Mouse (Mus musculus): ENCODE measurements around the gene Polr2c.
"Not testable (repeated sequence)": the region's sequence is repeated elsewhere in the genome, so short reads cannot be mapped to it uniquely, and the experiment has no call there.

Polr2c gene

GRCm38 (mm10) chr8:94838600-94838999 is 18.6 kb upstream of the Polr2c start:
- DNase-seq (ENCODE audit: low read depth) = no peak

GRCm38 (mm10) chr8:94841183-94841582 is 16.1 kb upstream of the Polr2c start:
- no peak for DNase-seq (ENCODE audit: low read depth)

DNA sequence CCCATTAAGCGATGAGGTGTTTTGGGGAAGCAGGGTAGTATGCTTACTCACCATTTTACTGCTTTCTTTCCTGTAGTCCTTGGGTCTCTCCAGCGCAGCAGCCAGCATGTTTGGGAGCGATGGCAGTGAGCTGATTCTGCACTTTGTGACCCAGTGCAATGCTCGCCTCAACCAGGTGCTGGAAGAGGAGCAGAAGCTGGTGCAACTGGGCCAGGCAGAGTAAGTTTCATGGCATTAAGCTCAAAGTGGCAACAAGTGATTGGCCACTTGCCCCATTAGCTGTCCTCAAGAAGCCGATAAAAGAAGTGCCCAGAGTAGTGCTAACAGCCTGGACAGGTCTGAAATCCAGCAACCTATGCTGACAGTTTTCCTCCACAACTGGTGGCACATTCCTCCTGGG is 7.2 kb upstream of the Polr2c start:
- DNase-seq (ENCODE audit: low read depth) = no peak

DNA sequence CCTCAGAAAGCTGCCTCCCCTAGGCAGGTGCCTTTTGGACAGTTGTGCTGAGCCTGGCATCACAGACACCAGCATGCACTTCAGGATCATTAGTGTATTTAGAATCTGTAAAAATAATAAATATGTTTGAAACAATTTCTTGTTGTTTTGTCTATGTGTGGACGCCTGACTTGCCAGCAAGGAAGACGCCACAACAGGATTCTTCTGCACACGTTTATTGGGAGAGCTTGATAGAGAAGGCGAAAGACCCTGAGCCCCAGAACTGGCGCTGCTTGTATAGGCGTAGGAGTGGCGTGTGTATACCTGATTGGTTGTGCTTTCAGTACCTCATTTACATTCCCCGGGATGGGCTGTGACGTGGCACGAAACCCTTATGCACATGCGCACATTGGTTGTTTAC is 2.5 kb upstream of the Polr2c start:
- not testable (repeated sequence) for DNase-seq (ENCODE audit: low read depth)

DNA sequence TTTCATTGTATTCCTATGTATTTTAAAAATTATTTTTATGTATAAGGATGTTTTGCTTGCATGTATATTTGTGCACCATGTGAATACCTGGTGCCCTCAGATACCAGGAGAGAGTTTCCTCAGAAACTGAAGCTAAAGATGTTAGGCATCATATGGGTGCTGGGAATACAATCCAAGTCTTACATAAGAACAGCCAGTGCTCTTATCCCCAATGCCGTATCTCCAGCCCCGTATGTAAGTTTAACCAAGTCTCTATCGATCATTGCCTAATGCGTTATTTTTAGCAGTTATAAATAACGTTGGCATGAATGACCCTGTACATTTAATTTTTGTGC is 272 bp upstream of the Polr2c start:
- DNase-seq (ENCODE audit: low read depth) = no peak

DNA sequence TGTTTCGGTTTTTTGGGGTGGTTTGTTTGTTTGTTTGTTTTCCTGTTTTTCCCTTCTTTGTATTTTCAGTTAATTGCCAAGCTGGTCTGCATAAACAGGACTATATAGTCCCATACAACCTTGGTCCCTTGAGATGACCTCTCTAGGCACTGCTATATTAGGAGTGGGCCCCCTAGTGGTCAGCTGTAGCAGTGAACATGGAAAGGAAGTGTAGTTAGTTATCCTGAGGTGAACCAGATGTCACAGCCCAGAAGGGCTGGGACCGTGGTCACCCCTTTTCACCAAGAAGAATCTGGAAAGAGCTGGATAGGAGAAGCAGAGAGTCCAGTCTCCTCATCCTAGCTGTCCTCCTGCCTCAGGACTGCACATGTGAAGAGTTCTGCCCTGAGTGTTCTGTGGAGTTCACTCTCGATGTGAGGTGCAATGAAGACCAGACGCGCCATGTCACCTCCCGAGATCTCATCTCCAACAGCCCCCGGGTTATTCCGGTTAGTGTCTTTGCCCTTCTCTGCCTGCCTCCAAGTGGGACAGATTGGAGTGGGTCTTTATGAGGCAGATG is 4.2 kb downstream of the Polr2c start:
- no peak for DNase-seq (ENCODE audit: low read depth)

GRCm38 (mm10) chr8:94862487-94863220 is 5.4 kb downstream of the Polr2c start:
- DNase-seq (ENCODE audit: low read depth) = no peak

DNA sequence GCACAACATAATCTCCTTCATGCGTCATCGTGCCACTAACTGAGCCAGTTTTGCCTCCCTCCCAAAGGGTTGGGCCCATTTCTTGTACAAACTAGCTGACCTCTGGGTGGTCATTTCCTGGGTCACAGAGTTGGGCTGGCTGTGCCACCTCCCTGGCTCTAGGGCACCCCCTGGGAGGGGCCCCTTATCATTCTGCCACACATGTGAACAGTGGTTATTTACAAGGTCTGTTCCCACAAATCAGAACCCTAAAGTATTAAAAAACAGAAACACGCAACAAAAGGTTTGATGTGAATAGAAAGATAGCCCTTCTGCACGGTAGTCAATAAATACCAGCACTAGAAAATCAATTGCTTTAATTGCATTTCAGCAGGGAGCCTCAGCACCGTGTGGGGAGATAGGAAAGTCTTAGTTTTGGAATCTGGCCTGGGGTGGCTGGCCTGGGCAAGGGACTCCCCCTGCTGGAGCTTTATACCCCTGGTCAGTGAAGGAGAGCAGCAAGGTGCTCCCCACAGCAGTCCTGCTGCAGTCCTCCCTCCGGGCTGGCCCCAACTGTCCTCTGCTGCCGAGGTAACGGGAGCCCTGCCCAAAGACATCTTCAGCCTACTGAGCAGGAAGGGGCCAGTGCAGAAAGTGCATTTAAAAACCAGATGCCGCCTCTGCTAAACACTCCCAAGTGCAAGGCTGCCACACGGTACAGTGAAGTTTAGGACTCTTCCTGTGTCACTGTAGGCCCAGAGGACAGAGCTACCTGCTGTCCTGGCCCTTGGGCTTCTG is 6.8 kb downstream of the Polr2c start:
- no peak for DNase-seq (ENCODE audit: low read depth)

DNA sequence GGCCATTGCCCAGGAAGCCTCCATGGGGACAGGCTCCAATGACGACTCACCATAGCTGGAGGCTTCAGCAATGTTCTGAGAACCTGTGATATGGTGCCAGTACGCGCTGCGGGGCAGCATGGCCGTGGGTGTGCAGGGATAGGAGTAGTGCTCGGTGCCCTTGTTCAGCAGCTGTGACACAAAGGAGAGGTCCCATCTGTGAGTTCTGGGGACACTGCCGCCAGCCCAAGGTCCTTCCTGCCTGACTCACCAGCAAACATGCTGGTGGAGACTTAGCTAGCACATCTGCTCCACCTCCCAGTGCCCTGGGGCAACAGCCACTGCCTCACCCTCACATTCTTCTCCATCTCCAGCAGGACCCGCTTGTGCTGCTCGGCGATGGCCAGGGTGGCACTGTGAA is 8.0 kb downstream of the Polr2c start:
- no peak for DNase-seq (ENCODE audit: low read depth)

DNA sequence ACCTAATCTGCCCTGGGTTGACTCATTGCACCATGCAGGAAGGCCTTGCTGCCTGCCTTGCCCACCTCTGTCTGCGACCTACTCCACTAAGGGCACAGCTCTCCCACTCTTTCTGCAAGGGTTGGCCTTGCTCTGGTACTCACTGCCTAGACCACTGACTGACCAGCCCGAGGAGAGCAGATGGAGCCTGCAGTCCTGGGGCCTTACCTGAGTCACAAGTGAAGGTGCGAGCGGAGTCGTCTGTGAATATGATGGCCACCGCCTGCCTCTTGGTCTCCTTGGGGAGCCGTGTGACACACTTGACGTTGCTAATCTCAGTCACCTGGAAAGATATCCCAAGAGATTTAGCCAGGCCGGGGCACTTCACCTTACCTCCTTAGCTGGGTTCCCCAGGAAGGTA is 9.7 kb downstream of the Polr2c start:
- no peak for DNase-seq (ENCODE audit: low read depth)

- no peak for DNase-seq (ENCODE audit: low read depth)
Measured at GRCm38 (mm10) chr8:94869146-94869545, 11.9 kb downstream of the Polr2c start.

DNA sequence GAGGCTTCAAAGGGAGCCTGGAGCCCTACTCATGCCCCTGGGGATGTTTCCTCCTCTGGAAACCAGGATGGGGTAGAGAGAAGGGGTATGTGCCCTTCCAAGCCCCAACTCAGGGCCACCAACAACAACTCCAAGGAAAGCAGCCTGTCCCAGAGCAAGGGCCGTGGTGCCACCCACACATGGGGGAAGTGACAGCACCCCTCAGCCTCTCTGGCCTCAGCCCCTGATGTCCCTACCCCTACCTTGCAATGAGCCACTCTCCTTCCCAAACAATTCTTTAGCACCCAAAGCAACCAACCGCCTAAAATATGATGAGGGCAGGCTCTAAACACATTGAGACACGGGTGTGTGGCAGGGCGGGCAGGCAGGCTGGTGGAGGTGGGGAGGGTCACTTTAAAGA is 12.8 kb downstream of the Polr2c start:
- no peak for DNase-seq (ENCODE audit: low read depth)

GRCm38 (mm10) chr8:94870474-94871107 is 13.3 kb downstream of the Polr2c start:
- DNase-seq (ENCODE audit: low read depth) = peak; percentile 31

DNA sequence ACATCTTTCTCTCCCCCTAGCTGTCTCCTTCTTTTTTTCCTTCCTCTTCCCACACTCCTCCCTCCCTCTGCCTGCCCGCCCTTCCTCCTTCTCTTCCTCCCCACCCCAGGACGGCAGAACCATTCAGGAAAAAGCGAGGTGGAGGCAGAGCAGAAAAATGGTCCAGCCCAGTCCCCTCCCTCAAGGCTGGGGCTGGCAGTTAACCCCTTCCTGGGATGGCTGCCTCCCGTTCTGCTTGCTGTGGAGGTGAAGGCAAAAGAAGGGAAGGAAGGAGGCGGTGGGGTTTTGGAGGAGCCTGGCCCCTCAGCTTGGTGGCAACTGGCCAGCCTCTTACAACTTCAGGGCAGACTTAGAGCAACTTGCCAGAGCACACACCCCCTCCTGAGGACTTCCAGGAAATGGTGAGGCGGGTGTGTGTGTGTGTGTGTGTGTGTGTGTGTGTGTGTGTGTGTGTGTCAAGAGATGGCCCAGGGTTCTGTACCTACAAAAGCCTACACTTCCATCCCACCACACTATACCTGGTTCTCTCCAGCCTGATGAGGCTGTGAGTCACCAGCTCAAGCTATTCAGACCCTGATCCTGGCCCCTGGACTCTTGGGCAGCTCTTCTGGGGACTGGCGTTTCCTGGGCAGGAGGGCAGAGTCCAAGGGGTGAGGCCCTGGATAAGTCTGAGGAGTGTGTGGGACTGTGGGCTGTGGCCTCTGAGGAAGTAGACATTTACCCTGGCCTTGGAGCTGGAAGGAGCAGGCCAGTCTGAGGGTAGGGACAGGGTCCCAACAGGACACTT is 14.1 kb downstream of the Polr2c start:
- DNase-seq (ENCODE audit: low read depth) = peak; percentile 49

- no peak for DNase-seq (ENCODE audit: low read depth)
Measured at GRCm38 (mm10) chr8:94872156-94872555, 14.9 kb downstream of the Polr2c start.

GRCm38 (mm10) chr8:94872576-94872975 is 15.3 kb downstream of the Polr2c start:
- DNase-seq (ENCODE audit: low read depth) = no peak

DNA sequence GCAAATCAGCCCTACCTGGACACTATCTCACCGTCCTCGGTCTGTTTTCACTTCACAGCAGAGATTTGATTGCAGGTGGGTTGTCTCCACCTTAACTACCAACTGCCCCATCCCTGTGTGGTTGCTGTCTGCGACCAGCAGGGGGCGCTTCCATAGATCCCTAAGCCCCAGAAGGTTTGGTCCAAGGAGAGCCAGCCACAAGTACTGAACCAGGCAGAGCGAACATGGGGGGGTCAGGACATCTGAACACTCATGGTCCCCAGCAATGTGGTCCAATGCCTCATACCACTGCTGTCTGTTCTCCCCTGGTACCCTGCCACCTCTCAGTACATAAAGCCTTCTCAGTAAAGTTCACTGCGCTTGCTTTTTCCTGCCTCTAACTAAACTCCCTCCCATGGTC is 17.1 kb downstream of the Polr2c start:
- DNase-seq (ENCODE audit: low read depth) = no peak

DNA sequence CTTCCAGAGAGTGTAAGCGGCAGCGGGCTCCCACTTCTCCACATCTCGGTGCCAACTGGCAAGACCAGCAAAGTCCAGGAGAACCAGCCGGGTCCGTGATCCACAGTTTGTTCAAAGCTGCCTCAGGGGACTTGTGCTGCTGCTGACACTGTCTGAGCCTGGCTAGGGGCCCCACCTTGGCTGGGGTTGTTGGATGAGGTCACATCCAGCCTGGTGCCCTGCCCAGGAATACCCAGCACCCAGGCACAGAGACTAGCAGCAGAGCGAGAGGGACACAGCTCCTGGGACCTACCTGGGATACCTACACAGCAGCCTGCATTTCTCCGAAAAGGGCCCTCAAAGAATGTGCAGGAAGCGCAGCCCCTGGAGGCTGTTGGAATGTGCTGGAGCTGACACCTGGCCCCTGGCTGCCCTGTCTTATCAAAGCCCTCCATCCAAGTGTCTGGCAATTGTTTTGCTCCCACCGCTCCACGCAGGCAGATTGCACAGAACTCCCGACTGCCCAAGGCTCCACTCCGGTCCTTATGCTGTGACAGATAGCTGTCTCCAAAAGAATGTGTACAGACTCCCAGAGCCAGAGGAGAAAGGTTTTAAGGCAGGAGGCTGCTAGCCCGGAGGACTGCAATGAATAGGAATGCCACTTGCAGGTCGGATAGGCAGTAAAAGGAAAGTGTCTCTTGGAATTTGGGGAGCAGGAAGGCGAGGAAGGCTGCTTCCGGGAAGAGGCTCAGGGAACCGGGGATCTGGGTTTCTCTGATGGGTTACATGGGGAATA is 18.0 kb downstream of the Polr2c start:
- DNase-seq (ENCODE audit: low read depth) = no peak

DNA sequence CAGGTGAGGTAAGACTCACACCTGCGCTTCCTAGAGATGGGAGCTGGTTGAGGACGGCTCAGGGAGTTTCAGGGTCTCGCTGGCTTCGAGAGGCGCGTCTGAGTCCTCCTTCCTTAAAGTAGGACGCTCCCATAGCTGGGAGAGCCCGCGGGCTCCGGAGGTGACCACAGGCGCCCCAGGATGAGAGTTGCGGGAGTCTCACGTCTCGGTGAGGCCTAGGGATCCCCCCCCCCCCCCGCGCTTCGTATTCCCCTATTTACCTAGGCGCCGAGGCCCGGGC is 18.6 kb downstream of the Polr2c start:
- no peak for DNase-seq (ENCODE audit: low read depth)

- peak; percentile 46 for DNase-seq (ENCODE audit: low read depth)
Measured at GRCm38 (mm10) chr8:94876197-94876730, 19.0 kb downstream of the Polr2c start, which contains the start of gene Dok4. Dok4 (minus strand) TSS chr8:94876330.

- no peak for DNase-seq (ENCODE audit: low read depth)
Measured at GRCm38 (mm10) chr8:94876820-94877219, 19.6 kb downstream of the Polr2c start.
